Mouse (Mus musculus): ENCODE measurements around the gene Fus.

Gene Fus

DNA sequence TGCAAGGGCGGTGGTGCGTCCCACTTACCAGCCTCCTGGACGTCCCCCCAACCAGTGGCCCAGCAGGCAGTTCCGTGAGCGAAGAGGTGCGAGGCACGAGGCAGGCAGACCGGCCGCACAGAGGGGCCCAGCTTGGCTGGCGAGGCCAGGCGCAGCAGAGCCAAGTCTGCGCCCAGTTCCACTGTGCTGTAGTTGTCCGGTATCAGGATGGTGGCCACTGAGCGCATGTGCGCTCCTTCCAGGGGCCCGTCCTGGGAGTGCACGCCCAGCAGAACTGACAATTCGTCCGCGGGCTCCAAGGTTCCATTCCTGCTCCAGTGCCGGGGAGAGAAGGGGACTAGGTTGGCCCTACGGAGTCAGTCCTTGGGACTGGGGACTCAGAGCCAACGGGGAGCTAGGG, 22.6 kb upstream of the Fus start:
- no peak for DNase-seq (ENCODE audit: low read depth)

DNA sequence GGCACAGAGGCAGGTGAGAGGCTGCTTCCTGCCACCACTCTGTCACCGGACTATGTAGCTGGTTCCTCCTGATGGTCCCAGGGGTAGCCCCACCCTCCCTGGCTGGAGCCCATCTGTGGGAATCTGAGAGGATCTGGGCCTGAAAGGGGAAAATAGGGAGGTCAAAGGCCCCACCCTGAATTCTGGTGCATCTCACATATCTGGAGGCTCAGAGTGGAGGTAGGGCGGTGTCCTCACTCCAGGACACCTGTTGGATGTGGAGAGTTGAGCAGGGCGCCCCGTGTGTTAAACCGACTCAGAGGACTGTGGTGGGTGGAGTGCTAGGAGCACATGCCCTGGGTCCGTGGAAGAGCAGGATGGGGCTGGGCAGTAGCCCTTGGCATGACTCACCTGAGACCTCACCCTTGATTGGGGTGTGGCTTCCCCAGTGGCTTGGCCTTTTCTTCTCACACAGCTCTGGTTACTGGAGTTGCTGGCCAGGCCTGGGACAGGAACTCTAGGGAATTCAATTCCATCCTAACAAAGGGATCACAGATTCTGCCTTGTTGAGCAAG, 20.7 kb upstream of the Fus start, which contains the start of gene Prss36:
TSS of gene Prss36 (minus strand) at position 256 of the 554 bp plus-strand sequence.
- DNase-seq (ENCODE audit: low read depth): no peak

DNA sequence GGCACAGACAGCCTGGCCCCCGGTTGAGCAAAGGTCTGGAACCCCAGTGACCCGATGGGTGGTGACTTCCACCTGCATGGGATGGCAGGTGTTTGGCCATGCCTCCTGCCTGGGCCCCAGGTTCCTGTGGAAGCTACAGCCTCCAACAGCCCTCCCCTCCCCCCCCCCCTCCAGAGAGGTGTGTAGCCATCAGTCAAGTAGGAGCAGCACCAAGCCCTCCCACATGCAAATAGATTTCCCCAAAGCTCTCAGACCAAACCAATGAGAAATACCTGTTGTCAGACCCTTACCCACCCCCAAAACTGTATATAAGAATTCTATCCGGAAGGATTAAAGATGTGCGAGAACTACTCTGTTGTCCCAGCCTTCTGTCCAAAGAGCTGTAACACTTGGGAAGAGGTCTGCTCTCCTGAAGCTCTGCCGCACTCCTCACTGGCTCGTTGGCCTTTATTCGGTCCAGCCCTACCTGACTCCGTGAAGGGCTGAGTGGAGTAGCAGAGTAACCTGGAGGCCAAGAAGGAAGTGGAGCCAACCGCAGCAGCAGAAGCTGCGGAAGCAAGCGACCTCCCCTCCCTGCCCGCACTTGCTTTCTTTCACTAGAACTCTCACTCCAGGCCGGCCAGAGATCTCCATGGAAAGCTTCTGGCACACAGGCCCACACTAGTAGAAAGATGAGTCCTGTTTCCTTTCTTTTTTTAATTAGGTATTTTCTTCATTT, 14.2 kb upstream of the Fus start:
- no peak for DNase-seq (ENCODE audit: low read depth)

DNA sequence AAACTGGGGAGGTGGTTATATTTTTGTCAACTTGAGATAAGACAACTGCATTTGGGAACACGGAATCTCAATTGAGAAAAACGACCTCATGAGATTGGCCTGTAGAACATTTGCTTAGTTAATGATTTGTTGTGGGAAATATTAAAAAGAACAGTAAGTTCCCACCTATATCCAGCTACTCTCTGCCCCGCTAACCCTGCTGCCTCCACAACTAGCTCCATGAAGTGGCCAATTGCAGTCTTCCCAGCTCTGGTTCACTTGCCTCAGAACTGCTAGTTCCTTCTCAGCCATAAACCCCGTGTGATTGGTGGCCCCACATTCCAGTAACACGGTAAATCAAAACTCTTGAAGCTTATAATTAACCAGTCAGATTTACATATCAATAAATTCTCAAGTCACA, 7.9 kb upstream of the Fus start:
- no peak for DNase-seq (ENCODE audit: low read depth)

DNA sequence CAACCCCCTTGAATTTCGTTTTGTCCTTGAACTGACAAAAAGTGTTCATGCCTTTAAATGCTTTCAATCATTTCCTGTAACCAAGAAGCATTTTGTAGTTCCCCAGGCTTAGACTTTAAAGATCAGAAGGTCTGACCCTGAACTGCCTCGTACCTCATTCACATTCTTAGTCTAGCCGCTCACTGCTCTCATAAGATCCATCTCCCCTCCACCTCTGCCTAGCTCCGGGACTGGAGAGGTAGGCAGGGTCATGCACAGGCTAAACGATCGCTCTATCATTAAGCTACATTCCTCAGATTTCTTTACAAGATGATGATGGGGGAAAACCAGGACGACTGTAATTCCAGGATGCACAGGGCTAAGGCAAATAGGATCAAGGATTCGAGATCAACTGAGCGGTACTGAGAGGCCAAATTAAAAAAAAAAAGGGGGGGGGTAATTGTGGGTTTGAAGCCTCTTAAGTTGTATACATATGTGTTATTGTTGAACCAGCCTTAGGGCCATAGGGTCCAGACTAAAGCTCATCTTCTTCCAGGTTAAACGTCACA, 812 bp upstream of the Fus start:
- no peak for DNase-seq (ENCODE audit: low read depth)

DNA sequence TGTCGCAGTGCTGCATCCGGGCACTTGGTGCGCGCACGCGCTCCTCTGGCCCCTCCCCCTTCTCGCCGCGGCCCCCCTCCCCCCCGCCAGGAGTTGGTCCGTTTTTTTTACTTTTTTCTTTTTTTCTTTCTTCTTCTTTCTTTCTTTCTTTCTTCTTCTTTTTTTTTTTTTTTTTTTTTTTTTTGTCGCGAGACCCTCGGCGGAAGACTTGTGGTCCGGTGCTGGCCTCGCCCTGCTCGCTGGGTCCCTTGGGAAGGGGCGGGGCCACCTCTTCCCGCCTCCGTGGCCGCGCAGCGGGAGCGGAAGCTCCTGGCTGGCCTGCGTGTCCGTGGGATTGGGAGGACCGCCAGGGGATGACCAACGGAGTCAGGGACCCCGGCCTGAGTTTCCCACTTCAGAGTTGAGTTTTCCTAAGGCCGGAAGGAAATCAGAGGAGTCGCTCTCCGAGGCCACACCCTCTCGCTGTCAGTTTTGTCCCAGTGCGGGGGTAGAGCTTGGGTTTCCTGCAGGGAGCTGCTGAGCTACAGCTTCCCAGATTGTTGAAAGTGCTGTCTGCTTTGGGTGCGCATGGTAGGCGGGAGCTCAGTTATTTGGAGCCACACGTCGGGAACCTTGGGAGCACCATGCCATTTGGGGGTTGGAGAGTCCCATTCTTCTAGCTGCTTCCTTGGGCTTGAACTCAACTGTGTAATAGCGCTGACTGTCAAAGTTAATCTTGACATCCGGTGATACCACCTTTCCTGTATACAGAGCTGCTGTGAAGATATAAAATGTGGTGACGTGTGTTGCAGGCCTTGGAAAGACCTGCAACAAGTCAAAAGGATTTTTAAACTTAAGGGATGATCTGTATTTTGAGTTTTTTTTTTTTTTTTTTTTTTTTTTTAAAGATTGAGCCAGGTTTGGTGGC, 918 bp downstream of the Fus start:
- no peak for DNase-seq (ENCODE audit: low read depth)

DNA sequence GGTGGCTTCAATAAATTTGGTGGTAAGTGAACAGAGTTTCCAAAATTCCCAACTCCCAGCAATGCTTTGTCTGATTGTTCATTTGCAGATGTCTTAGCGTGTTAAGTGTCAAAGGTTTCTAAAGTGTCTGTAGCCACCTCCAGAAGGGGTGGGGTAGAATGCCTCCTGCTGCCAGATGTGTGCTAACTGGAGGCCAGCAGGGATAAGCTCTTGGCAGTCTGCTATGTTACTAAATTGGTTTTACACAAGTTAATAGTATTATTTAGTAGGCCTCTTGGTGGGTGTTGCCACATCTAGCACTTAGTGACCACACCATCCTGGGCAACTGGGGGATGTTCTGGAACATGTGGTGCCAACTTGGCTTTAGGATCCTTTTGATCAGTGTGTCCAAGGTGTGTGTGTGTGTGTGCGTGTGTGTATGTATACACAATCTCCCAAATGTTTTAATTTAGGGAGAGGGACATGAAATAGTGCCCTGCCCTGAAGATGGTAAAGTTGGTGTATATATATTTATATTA, 7.2 kb downstream of the Fus start:
- no peak for DNase-seq (ENCODE audit: low read depth)

DNA sequence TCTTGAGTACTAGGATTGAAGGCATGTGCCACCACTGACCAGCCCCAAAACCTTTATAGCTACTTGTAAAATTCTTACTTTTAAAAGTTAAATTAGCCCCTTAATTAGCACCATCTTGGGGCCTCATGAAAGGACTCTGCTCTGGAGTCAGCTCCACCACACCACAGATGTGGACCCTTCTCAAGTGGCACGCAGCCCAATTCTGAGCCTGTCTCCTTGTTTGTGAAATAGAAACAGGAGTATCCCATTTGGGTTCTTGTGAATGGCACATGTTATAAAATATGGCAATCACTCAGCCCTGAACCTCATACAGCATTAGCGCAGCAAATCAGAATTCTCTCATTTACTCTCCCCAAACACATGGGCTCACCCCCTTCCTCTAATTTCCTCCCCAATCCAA, 11.6 kb downstream of the Fus start:
- DNase-seq (ENCODE audit: low read depth): no peak

DNA sequence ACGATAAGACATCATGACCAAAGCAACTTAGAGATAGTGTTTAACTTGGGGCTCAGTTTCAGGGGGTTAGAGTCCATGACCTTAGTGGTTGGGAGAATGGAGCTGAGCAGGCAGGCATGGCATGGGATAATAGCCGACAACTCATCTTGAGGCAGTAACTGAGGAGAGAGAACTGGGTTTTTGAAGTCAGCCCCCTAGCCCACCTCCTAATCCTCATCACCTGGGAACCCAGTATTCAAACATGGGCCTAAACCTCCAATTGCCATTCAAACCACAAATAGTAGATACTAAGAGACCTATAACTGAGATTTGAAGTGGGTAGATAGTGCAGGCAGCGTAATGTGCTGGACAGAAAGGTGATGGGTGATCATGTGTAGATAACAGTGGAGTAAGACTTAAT, 13.3 kb downstream of the Fus start:
- DNase-seq (ENCODE audit: low read depth): no peak

DNA sequence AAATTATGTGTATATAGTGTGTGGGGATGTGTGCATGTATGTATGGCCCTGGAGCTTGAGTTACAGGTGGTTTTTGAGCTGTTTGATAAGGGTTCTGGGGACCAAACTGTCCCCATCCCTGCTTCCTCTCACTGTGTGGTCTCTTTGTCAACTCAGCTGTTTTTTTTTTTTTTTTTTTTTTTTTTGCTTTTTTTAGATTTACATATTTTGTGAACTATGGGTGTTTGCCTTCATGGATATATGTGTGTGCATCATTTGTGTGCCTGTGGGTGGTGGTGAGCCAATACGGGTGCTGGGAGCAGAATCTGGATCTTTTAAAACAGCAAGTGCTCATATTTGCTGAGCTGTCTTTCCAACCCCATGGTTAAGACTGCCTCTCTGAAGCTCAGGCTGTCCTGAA, 21.6 kb downstream of the Fus start:
- no peak for DNase-seq (ENCODE audit: low read depth)

DNA sequence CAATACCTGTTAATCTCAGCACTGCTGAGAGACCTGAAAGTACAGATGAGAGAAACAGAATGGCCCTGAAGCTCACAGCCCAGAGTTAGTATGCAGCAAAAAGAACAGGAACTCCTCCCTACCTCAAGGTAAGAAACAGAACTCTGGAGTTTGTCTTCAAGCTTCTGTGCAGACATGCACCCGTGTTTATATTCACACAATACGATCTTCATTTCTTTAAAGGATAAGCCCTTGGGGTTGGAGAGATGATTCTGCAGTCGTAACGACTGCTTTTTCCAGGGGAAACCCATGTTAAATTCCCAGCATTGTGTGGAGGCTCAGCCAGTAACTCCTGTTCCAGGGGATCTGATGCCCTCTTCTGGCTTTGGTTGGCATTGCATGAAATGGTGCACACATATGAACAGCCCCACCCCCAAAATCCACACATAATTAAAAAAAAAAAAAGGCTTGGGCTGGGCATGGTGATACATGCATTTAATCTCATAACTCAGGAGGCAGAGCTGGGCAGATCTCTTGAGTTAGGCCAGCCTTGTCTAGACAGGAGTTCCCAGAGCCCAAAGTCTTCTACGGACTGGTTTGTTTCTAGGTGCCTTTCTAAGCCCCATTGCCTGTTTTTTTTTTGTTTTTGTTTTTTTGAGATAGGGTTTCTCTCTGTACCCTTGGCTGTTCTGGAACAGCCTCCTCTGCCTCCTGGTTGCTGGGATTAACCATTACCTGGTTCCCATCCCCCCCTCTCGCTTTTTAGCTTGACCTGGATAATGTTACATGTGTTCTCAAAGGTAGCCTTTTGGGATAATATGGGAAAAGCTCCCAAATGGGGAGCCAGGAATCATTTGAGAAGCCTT, 24.6 kb downstream of the Fus start:
- peak; percentile 40 for DNase-seq (ENCODE audit: low read depth)

DNA sequence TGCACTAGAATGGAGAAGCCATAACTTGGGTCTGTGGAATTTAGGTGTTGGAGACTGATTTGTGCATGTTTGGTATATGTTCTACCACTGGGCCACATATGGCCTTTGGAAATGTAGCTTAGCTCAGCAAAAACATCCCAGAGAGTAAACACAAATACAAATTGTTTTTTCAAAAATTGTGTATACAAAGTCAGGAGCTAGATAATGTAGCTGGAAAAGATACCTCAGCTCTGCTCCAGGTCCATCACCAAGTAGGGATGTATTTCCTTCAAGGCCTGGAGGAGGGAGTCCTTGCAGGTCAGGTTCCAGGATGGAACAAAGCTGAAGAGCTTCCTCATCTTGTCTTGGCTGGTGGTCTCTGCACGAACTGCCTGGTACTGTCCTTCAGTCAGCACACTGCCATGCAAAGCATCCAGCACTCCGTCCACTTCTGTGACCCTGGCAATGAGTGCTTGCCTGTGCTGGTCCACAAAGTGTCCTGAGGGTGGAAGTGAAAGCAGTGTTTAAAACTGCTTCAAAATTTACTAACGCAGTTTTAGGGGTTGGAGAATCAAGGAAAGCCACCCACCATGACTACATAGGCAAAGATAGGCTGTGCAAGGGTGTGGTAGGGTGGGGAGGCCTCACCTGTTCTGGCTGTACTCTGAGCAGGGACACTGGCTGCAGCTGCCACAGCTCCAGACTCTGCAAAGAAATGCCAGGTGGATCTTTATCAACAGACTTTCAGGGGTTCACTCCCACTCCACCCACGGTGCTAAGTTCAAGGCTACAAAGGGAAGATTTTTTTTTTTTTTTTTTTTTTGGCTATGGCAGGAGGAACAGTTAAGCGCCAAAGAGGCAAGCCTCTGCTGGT, 25.5 kb downstream of the Fus start:
- DNase-seq (ENCODE audit: low read depth): no peak

DNA sequence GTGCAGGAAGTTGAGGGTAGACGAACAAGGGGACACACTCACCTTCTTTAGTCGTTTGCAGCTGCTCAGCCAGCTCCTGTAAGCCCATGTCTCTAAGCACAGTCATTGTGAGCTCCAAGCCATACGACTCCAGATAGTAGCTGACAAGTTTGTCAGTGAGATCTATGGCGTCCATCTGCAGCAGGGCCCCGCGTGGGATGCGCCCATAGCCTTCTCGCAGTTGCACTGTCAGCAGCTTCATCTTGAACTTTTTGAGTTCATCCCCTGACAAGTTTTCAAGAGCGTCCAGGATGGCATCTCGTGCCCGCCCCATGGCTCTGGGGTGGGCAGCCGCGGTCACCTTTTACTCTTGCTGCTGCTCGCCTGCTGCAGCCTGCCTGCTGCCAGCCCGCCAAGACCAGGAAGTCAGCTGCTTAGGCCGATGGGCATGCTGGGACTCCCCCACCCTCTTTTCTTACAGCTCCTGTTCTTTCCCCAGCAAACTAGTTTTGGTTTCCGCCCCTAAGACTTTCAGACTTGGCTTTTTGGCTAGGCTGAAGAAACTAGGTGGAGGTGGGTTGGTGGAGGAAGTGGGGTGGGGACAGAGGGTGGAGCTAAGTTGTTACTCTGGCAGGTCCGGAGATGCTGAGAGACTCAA, 26.2 kb downstream of the Fus start, which contains the start of gene Pycard:
TSS of gene Pycard (minus strand) at position 527 of the 637 bp plus-strand sequence.
- DNase-seq (ENCODE audit: low read depth): no peak

DNA sequence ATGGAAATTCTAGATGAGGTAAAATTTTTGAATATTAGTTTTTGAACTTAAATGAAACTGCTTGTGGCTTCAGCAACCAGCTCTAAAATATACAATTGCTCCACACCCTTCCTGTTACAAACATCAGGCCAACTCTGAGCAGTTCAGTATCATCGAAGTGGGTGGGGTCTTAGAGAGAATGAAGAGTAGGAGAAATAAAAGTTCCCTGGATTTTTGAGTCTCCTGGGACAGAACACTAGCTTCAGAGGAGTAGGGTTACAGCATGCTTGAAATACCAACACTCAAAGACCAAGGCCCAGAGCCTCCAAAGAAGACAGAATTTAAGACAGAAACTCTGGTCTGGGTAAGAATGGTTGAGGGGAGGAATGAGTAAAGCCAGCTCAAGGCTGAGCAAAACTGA, 32.2 kb downstream of the Fus start:
- no peak for DNase-seq (ENCODE audit: low read depth)

DNA sequence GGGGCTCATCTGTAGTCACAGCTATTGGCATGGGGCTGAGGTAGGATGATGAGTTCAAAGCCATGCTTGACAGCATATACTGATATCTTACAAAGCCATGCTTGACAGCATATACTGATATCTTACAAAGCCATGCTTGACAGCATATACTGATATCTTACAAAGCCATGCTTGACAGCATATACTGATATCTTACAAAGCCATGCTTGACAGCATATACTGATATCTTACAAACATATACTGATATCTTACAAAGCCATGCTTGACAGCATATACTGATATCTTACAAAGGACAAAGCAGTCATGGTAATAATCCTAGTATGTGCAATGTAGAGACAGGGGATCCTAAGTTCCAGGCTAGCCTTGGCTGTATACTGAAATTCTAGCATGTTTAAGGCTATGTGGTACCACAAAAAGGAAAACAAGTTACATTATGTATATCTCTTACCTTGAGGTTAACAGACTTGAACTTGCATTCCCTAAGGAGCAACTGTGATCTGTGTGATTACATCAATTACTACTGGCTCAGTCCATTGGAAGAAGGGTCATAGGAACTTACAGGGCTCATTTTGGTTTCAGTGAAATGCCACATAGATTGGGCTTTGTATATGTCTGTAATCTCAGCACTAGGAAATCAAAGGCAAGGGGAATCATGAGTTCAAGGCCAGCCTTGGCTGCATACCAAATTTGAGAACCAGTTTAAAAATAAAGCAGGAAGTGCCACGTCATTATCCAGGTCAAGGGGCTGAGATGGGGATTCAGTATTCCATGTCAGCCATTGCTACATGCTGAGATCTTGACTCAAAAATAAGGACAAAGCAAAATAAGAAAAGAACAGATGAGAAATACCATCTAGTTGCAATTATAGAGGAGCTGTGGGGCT, 33.1 kb downstream of the Fus start:
- no peak for DNase-seq (ENCODE audit: low read depth)

DNA sequence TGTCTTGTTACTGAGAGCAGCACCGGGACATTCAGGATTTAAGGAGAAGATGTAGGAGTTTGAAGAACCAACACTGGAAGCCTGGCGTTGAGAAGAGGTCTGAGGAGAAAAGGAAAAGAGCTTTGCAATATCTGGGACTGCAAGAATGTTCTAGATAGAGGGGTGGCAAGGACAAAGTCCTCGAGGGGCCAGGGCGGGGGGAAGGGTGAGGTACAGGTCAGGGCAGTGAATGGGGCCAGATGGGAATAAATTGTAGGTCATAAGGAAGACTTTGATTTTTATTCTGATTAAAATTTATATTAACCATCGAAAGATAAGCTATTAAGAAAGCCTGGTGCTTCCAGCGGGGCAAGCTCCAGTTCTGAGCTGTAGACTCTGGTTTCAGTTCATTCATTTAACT, 35.8 kb downstream of the Fus start:
- DNase-seq (ENCODE audit: low read depth): no peak

DNA sequence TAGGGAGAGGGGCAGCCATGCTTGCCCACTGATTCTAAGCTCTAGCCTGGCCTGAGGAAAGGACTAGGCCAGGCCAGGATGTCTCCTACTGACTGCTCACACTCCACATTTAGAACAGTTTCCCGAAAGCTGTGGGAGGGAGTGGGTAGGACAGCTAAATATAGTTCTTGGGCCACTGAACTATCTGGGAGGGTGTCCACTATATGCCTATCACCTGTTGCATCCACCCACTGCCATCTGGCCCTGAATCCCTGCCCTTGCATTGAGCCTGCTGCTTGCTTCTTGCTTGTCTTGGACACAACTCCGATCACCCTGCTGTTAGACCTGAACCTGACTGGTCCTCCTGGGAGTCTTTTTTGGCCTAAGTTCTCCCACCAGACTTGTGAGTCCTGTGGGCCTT, 36.4 kb downstream of the Fus start, which contains the start of gene Trim72:
TSS of gene Trim72 (plus strand) at position 262 of the 400 bp plus-strand sequence.
- DNase-seq (ENCODE audit: low read depth): no peak

DNA sequence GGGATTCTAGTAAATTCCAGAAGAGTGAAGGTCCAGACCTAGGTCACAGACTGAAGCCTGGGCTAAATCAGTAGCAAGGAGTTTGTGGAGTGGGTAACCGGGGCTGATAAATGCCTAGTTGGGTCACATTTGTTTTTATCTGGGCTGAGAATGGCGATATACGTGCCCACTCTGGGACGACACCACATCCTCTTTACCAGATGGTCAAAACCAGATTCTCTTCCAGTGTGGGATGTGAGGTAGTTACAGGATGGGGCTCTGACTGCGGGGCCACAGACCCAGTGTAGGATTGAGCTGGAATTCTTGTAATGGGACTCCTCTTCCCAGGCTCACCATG, 36.9 kb downstream of the Fus start:
- no peak for DNase-seq (ENCODE audit: low read depth)
